ENCODE assay signal across 8 mouse cellular contexts in genomic region chr11:29548504-29549424, GRCm38 (mm10). TPM values are rescaled to one million over a fixed set of nuclear protein-coding genes. Genes with fewer than 3 reads are reported as not detected.
DNase-seq lines count a peak whose midpoint lies in the region; ATAC-seq and TF ChIP-seq lines count a peak whose summit lies in the region.

No protein-coding gene starts in this region.

- H3K27me3 ChIP-seq in forebrain, embryonic 16.5 days (replicated peaks; ENCODE audit: control insufficient read depth, insufficient read depth, low read length) = no peaks in the 10 kb centered on the region
- no peaks in the 10 kb centered on the region for H3K27me3 ChIP-seq in liver, embryonic 15.5 days

- H3K27ac ChIP-seq in left cerebral cortex, adult 2 months = peak overlapping the region; percentile 98
- H3K27ac ChIP-seq in bone marrow macrophage, adult 2 months (ENCODE audit: insufficient read depth, low read depth, low read length) = peak overlapping the region; percentile 88
- peak overlapping the region; percentile 90 for H3K27ac ChIP-seq in forebrain, embryonic 16.5 days (ENCODE audit: low read length)
- peak overlapping the region; percentile 88 for H3K27ac ChIP-seq in liver, embryonic 15.5 days (replicated peaks)

- peaks cover 11% of the 10 kb centered on the region for H3K4me1 ChIP-seq in bone marrow macrophage, adult 2 months (ENCODE audit: control insufficient read depth, insufficient read depth, low read length)
- peaks cover 12% of the 10 kb centered on the region for H3K4me1 ChIP-seq in forebrain, embryonic 16.5 days (replicated peaks; ENCODE audit: control insufficient read depth, insufficient read depth, low read length)
- peaks cover 20% of the 10 kb centered on the region for H3K4me1 ChIP-seq in liver, embryonic 15.5 days (replicated peaks)

- peak overlapping the region; percentile 85 for H3K9ac ChIP-seq in forebrain, embryonic 16.5 days (replicated peaks; ENCODE audit: low read depth, low read length)
- H3K9ac ChIP-seq in liver, embryonic 15.5 days = peak overlapping the region; percentile 81

- DNase-seq in left cerebral cortex, adult 2 months (ENCODE audit: extremely low spot score in 1 of 2, low spot score in 2 of 2) = no peak
- no peak for DNase-seq in left cerebral cortex, postnatal 14 days (ENCODE audit: low spot score in 2 of 2)
- no peak for DNase-seq in left cerebral cortex, adult 8-10 months (ENCODE audit: low spot score in 2 of 2)
- DNase-seq in embryo, embryonic 10.5 days (ENCODE audit: low spot score) = no peak
- DNase-seq in ovary, adult 18-20 months (ENCODE audit: low spot score) = no peak

- H3K36me3 ChIP-seq in forebrain, embryonic 16.5 days (ENCODE audit: control insufficient read depth, insufficient read depth) = peaks cover 11% of the 10 kb centered on the region; the same call in 1 of the 2 replicates
- H3K36me3 ChIP-seq in liver, embryonic 15.5 days (replicated peaks) = peaks cover 31% of the 10 kb centered on the region

- peak overlapping the region; percentile 82 for H3K4me2 ChIP-seq in forebrain, embryonic 16.5 days (ENCODE audit: low read length)
- peak overlapping the region; percentile 78 for H3K4me2 ChIP-seq in liver, embryonic 15.5 days

- no peak for ATAC-seq in forebrain, embryonic 16.5 days
- no peak for ATAC-seq in liver, embryonic 15.5 days (ENCODE audit: insufficient read depth)

- no peak for TF ChIP-seq CTCF in left cerebral cortex, adult 2 months (IDR thresholded peaks at IDR 0.05)
- TF ChIP-seq CTCF in bone marrow macrophage, adult 2 months (IDR thresholded peaks at IDR 0.05; ENCODE audit: low read depth, low read length) = no peak

- H3K4me3 ChIP-seq in left cerebral cortex, adult 2 months = peak overlapping the region; percentile 87
- peak overlapping the region; percentile 81 for H3K4me3 ChIP-seq in bone marrow macrophage, adult 2 months (ENCODE audit: insufficient read depth, low read length)
- H3K4me3 ChIP-seq in forebrain, embryonic 16.5 days (replicated peaks; ENCODE audit: low read length) = peak overlapping the region; percentile 74
- H3K4me3 ChIP-seq in liver, embryonic 15.5 days (replicated peaks) = peak overlapping the region; percentile 84

- H3K9me3 ChIP-seq in forebrain, embryonic 16.5 days (ENCODE audit: control insufficient read depth, low read length) = no peaks in the 10 kb centered on the region
- H3K9me3 ChIP-seq in liver, embryonic 15.5 days (replicated peaks) = no peaks in the 10 kb centered on the region

- intact Hi-C loops in left cerebral cortex, adult 2 months (cut with DNase I) = loop anchor here (1.0 to 5.0 kb wide), 3 partner anchors 145 to 334 kb away; no protein-coding TSS in a partner anchor
- intact Hi-C loops in left cerebral cortex, postnatal 14 days (cut with DNase I) = loop anchor here (2.0 to 5.0 kb wide), 4 partner anchors 144 to 479 kb away; partner anchors contain the start of genes Eml6 and Rtn4

- no peak for TF ChIP-seq POLR2A in bone marrow macrophage, adult 2 months (IDR thresholded peaks at IDR 0.05; ENCODE audit: borderline replicate concordance, low read depth, low read length)

- 25% methylated on average over 23 of the region's 23 CpGs for WGBS in forebrain, embryonic 16.5 days
- WGBS in liver, embryonic 15.5 days (ENCODE audit: insufficient replicate concordance) = 16% methylated on average over 23 of the region's 23 CpGs

RNA-seq across cellular contexts. Expression of gene Rps27a, which starts 0.9 kb away (rescaled TPM):
- total RNA-seq in left cerebral cortex, adult 2 months (2021) = 100 to 1,000 TPM; 427 to 468 TPM
- 100 to 1,000 TPM; 405 to 423 TPM for total RNA-seq in left cerebral cortex, postnatal 14 days (2021)
- polyA plus RNA-seq in bone marrow macrophage, adult 2 months (2012; ENCODE audit: insufficient read depth, insufficient read length, missing spikeins) = 2,179 and 2,314 TPM in 2 replicates
- 551 and 604 TPM in 2 replicates for polyA plus RNA-seq in forebrain, embryonic 16.5 days (2015; fragmentation: Nextera tagmentation; extraction: Ambion mirVana)
- polyA plus RNA-seq in liver, embryonic 15.5 days (2015; fragmentation: Nextera tagmentation; extraction: Ambion mirVana) = 525 and 582 TPM in 2 replicates
- total RNA-seq in left cerebral cortex, adult 8-10 months (2022) = 100 to 1,000 TPM; 532 to 582 (median 543) TPM

RNA-seq across cellular contexts. Expression of gene Clhc1, which starts 1.0 kb away (rescaled TPM):
- under 1 TPM in 1 of 2 experiments, not detected in 1; 0.21 TPM for total RNA-seq in left cerebral cortex, adult 2 months (2021)
- total RNA-seq in left cerebral cortex, postnatal 14 days (2021) = under 1 TPM; 0.15 to 0.48 TPM
- 1.2 TPM in 1 of 2 replicates, not detected in the other for polyA plus RNA-seq in bone marrow macrophage, adult 2 months (2012; ENCODE audit: insufficient read depth, insufficient read length, missing spikeins)
- 0.63 TPM in 1 of 2 replicates, not detected in the other for polyA plus RNA-seq in forebrain, embryonic 16.5 days (2015; fragmentation: Nextera tagmentation; extraction: Ambion mirVana)
- 0.08 TPM in 1 of 2 replicates, not detected in the other for polyA plus RNA-seq in liver, embryonic 15.5 days (2015; fragmentation: Nextera tagmentation; extraction: Ambion mirVana)
- total RNA-seq in left cerebral cortex, adult 8-10 months (2022) = under 1 TPM in 2 of 4 experiments, not detected in 2; 0.44 to 0.65 TPM

RNA-seq across cellular contexts. Expression of gene Mtif2, which starts 22.6 kb away (rescaled TPM):
- total RNA-seq in left cerebral cortex, adult 2 months (2021) = 10 to 100 TPM; 31.6 to 34.2 TPM
- 10 to 100 TPM; 33.0 to 41.8 TPM for total RNA-seq in left cerebral cortex, postnatal 14 days (2021)
- polyA plus RNA-seq in bone marrow macrophage, adult 2 months (2012; ENCODE audit: insufficient read depth, insufficient read length, missing spikeins) = 28.1 and 29.9 TPM in 2 replicates
- 55.4 and 65.8 TPM in 2 replicates for polyA plus RNA-seq in forebrain, embryonic 16.5 days (2015; fragmentation: Nextera tagmentation; extraction: Ambion mirVana)
- polyA plus RNA-seq in liver, embryonic 15.5 days (2015; fragmentation: Nextera tagmentation; extraction: Ambion mirVana) = 19.4 and 21.5 TPM in 2 replicates
- 10 to 100 TPM; 31.6 to 36.7 (median 35.1) TPM for total RNA-seq in left cerebral cortex, adult 8-10 months (2022)

RNA-seq across cellular contexts. Expression of gene Prorsd1, which starts 33.9 kb away (rescaled TPM):
- 1 to 10 TPM; 2.9 to 4.1 TPM for total RNA-seq in left cerebral cortex, adult 2 months (2021)
- total RNA-seq in left cerebral cortex, postnatal 14 days (2021) = 1 to 10 TPM; 2.6 to 4.0 TPM
- 59.9 and 70.2 TPM in 2 replicates for polyA plus RNA-seq in bone marrow macrophage, adult 2 months (2012; ENCODE audit: insufficient read depth, insufficient read length, missing spikeins)
- polyA plus RNA-seq in forebrain, embryonic 16.5 days (2015; fragmentation: Nextera tagmentation; extraction: Ambion mirVana) = 6.4 and 9.4 TPM in 2 replicates
- polyA plus RNA-seq in liver, embryonic 15.5 days (2015; fragmentation: Nextera tagmentation; extraction: Ambion mirVana) = 15.5 and 17.4 TPM in 2 replicates
- total RNA-seq in left cerebral cortex, adult 8-10 months (2022) = 1 to 10 TPM; 3.2 to 6.5 (median 5.5) TPM
